Mouse (Mus musculus): Measurements from ENCODE around the gene Dock6.
A peak's percentile ranks its signal among the peaks of the same experiment; 100 is the strongest.
"Not testable (repeated sequence)": the region's sequence is repeated elsewhere in the genome, so short reads cannot be mapped to it uniquely, and the experiment has no call there.

The Dock6 gene

DNA sequence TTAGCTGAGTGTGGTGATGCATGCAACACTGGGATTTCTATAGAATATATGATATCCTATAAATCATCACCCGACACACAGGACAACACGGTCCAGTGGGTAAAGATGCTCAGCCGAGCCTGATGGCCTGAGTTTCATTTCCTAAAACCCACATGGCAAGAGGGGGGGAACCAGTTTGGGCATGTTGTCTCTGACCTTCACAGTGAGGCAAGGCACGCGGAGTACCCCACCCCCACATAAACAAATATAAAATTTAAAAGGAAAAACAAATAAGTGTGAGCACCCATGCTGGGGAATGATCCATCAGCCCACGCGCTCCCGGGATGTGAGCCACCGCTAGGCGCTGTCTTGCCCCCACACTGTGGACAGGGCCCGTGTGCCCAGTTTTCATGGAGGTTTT, 45.5 kb downstream of the Dock6 start:
- DNase-seq = no peak

DNA sequence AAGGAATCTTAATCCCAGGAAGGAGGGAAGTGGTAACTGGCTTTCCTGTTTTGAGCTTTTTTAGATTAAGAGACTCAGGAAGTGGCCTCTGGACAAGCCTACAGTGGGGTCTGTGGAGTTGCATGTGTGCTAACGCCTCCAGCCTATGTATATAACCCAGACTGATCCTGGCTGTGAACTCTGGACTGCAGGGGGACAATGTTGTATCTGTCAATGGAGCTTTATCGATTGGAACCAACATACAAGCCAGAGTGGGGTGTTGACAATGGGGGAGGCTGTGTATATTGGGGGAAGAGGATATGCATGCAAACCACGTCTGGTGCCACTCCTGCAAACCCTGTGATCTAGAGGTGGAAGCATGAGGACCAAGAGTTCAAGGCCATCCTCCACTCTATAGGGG, 46.1 kb downstream of the Dock6 start:
- no peak for DNase-seq

DNA sequence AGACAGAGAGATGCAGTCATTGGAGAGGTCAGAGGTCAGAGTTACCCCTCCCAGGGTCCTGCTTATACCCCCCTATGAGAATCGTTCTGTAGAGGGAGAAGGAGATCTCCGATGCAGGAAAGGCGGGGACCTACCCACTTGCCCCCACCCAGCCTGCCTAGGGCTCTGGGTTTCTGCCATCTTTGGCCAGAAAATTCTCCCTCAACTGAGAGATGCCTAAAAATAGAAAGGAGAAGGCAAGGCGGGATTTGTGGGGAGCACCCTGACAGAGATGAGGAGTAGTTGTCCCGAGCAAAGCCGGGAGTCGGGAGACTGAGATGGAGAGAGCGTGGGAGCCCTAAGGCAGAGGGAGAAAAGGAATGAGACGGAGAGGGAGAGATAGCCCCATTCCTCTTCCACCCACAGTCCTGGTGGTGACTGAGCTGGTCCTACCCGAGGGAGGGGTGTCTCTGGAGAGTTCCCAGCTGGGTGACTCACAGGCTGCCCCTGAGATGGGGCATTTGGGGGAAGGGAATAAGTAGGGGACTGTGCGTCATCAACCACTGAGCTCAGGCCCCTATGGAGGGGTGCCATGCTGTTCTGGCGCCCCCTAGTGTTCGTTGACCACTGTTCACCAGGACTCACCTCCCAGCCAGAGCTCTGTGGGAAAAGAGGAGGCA, 48.3 kb downstream of the Dock6 start:
- peak; percentile 91 for DNase-seq

DNA sequence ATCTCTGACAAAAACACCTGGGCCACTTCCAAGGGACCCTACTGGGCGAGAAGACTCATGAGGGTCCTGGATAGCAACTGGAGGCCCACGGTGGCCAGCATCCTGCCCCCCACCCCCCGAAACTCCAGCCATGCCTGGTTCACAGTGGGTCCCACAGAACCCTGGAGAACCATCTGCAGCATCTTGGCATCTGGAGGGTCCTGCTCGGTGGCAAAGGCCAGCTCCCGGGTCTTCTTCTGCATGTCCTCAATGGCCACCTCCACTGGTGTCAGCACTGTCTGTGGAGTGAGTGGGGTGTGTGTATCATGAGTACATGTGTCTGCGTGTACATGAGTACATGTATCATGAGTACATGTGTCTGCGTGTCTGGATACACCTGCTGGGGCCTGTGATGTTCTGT, 50.8 kb downstream of the Dock6 start:
- DNase-seq = no peak

DNA sequence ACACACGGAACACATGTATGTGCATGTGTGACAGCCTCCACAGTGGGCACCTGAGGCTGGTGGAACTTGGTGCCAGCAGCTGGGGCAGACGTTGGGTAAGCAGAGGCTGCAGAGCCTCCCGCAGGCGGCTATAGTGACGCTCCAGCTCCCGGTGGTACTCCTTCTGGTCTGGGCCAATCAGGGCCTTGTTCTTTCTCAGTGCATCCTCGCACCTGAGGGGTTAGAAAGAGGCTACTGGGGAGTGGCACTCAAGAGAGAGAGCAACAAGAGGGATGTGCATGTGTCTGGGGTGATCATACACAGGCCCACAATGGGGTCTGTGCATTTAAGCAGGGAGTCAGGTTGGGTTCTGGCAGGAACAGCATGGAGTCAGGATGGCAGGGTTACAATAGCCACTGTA, 51.3 kb downstream of the Dock6 start:
- DNase-seq = no peak

DNA sequence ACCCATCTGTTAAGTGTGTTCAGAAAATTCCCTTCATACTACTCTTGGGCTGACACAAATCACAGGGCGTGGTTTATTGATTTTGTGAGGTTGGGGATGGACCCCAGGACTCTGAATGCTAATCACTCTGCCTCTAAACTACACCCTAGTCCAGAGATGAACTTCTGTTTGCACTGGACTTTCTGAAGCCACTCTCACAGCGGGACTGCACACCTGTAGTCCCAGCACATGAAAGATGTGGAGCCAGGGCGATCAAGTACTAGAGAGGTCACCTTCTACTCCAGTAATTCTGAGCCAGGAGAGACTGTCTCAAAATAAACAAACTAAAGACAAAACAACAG, 53.5 kb downstream of the Dock6 start:
- no peak for DNase-seq

DNA sequence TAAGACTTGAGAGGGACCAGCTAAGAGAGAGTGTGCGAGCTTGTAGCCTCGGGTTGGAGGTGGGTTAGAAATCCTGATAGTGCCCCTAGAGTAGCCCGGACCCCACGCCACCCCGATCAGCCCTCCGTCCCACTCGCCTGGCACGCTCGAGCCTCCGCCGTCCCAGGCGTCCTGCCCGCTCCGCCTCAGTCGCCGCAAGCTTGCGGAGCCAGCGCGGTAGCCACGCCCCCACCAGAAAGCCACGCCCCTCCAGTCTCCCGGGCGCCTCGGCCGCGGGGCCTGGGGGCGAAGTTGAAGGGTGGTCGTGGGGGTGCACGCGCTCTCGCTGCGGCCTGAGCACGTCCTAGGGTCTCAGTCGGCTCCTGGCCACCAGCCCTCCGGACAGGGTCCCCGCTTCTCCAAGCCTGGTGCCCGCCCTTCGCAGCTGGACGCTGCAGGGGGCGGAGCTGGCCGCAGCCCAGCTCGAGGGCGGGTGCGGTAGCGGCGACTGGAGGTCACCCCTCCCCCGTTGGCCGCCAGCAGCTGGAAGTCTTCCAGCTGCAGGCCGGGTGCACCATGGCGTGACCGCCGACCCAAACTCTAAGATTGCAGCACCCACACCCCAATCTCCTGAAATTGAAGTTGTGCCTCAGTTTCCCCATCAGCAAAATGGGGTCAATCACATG, 54.0 kb downstream of the Dock6 start, which contains the start of gene Kank2:
Gene Kank2 (minus strand): TSS at position 400 of the 665 bp plus-strand sequence.
- peak; percentile 87 for DNase-seq

DNA sequence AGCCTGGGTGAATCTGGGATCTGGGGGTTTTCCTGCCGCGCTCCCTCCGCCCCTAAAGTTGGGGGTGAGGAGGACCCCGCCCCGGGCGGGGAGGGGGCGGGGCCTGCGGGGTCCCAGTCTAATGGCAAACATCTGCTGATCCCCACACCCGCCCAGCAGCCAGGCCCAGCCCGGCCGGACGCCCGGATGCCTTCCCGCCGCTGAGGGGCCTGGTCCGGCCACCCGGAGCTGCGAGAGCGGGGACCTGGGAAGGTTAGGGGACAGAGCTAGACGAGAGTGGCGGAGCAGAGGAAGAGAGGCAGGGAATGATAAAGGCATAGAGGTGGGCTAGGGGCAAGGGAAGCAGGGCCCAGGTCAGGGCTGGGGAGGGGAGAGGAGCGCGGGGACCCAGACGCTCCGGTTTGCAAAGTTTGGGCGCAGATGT, 54.5 kb downstream of the Dock6 start:
- DNase-seq = peak; percentile 64

DNA sequence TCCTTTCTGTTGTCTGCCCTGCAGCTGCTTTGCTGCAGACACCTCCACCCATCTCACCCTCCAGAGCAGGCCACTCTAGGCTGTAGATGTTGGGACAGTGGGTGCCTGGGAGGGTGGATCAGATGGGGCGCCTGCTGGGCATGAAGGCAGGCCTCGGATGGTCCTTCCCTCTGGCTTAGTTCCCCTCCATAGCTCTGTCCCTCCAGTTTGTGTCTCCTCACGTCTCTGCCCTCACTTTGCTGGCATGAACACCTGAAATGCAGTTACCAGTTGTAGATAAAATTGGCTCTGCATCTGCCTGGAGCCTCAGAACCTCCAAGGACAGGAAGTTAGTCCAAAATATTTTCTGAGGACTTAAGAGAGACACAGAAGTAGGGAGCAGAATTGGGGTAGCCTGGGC, 55.5 kb downstream of the Dock6 start:
- no peak for DNase-seq

DNA sequence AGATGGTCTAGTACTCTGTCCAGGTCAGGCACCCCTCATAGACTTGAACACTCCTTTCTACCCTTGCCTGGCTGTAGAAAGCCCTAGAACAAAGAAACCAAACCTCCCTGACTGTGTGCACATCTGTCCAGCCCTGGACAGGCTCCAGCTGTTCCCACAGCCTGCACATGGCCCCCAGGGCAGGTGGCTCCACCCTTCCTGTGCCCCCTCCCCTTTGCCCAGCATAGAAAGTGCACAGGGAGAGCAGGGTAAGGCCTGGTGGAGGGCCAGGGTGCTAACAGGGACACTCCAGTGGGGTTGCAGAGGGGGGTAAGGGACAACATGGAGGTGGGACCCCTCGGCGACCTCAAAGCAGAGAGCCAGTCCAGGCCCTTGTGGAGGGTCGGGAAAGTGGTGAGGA, 56.2 kb downstream of the Dock6 start:
- no peak for DNase-seq

DNA sequence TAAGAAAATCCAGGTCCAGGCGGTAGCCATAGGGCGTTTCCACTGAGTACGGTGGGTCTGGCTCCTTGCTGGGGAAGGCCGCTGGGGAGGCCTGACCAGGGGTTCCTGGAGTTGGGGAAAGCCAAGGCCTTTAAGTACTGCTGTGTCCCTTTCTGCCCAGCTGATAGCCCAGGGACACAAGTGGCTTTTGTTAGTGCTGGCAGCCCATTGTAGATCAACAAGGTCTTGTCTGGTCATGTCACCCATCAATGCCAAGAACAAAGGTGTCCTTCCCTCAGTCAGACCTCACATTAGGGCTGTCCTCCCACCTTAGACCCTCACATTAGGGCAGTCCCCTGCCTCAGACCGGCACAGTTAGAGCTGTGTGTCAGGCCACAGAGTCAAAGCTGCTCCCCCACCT, 56.9 kb downstream of the Dock6 start:
- DNase-seq = no peak

DNA sequence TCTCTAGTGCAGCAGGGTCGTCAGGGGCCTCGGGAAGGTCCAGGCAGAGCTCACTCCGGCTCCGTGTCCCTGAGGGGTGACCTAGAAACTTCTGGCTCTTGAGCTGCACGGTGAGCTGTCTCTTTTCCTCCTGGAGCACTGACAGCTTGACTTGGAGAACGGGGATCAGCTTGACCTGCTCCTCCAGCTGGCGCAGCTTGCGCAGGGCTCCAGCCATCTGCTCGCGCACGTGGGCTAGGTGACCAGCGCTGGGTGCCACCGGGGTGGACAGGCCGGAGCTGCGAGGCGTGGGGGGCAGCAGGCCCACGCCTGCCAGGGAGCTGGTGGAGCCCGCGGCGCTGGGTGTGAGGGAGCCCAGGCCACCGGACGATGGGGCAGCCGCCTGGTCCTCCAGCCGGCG, 57.5 kb downstream of the Dock6 start:
- no peak for DNase-seq

DNA sequence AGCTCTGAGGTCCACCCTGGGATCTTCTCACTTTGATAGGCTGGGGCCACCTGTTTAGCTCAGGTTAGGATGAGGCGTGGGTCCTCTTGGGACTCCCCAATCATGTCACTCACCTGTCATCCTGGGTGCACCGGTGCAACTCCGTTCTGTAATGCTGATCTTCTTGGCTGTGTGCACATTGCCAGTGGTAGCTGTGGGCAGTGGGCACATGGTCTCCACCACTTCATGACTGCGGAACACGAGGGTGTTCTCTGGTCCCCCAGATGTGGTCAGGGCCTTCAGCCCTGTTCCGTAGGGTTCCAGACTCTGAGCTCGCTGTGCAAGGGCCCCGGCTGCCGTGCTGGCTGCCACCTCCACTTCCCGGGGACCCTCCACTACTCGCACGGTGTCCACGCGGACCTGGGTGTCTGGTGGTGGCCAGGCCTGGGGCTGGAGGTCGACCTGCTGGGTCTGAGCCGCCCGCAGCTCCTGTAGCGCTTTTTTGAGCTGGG, 58.0 kb downstream of the Dock6 start:
- DNase-seq = no peak

DNA sequence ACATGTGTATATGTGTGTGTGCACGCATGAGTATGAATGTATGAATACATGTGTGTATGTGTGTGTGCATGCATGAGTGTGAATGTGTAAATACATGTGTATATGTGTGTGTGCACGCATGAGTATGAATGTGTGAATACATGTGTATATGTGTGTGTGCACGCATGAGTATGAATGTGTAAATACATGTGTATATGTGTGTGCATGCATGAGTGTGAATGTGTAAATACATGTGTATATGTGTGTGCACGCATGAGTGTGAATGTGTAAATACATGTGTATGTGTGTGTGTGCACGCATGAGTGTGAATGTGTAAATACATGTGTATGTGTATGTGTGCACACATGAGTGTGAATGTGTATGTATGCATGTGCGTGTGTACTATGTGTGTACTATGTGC, 58.9 kb downstream of the Dock6 start:
- DNase-seq = not testable (repeated sequence)

DNA sequence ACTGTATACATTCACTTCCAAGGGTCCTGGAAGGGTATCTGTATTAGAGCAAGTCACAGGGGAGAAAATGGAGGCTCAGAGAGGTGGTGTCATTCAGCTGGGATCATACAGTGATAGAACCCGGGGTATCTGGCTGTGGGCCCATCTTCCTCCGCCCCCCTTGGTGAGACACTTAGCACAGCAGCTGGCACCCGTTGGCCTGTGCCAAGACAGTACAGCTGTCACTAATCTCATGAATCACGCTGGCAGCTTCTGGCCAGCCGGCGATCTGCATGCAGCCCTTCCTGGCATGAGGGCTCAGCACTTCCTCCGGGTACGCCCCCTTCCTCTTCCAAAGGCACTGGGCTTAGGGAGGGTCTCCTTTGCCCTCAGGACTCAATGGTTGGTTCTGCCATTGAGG, 59.8 kb downstream of the Dock6 start:
- DNase-seq = peak; percentile 65

DNA sequence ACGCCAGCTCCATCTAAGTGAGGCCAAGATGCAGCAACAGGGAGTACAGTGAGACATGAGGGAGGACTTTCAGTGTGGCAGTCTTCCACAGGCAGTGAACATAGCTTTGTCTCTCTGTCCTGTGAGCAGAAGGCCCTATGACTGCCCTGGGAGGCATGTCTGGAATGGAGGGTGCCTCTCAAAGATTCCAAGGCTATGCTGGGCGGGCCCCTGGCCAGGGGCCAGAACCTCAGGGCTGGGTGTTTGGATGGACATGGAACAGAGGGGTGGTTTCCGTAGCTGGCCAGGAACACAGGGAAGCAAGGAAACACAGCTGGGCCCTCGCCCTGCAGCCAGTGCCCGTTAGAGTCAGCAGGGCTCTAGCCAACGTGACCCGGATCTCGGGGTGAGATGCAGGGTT, 60.6 kb downstream of the Dock6 start:
- no peak for DNase-seq

DNA sequence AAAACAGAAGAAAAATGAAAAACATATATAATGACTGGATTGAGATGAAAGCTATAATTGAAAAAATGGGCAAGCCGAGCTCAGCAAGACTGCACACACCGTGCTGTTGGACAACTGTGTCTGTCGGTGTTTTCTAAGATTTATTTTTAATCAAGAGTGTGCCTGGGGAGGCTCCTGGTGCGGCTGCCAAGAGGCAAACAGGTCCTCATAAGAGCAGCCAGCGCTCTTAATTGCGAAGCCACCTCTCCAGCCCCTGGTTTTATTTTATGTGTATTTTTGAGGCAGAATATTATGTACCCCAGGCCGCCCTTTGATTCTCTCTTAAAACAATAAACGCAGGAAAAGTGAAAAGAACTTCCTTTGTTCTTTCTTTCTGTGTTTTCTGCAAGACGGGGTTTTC, 64.2 kb downstream of the Dock6 start:
- DNase-seq = no peak

DNA sequence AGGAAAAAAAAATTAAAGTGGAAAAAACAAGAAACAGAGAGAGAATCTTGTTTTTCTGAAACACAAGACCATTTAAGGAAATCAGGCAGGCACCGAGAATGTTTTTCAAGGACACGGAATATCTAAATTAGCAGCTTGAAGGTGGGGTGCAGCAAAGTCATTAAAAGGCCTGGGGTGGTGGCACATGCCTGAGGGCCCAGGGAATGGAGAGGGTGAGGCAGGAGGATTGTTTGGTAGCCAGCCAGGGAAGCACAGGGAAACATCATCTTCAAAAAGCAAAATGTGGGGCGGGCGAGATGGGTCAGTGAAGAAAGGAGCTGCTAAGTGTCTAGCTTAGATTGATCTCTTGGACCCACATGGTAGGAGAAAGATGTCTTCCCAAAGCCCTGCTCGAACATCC, 64.8 kb downstream of the Dock6 start:
- DNase-seq = no peak

DNA sequence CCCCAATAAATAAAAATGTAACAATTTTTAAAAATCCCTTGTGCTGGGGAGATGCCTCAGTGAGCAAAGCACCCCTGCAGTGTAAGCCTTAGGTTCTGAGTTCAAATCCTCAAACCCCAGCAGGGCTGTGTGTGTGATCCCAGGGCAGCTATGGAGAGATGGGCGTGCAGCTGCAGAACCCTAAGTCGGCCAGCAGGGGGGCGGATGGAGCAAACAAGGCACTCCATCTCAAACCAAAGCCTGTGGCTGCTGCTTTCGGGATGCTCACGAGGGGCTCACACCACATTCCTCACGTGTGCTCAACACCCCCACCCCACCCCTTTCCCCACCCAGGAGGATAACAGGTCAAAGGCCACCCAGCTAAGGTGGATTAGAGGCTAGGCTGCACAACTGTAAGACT, 65.5 kb downstream of the Dock6 start:
- peak; percentile 78 for DNase-seq

DNA sequence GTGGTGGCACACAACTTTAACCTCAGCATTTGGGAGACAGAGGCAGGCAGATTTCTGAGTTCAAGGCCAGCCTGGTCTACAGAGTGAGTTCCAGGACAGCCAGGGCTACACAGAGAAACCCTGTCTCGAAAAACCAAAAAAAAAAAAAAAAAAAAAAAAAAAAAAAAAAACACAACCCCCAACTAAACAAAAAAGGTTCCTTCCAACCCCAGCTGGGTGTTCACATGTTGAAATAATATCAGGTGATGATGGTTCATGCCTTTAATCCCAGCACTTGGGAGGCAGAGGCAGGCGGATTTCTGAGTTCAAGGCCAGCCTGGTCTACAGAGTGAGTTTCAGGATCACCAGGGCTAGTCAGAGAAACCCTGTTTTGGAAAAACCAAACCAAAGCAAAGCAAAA, 66.1 kb downstream of the Dock6 start:
- DNase-seq = not testable (repeated sequence)

DNA sequence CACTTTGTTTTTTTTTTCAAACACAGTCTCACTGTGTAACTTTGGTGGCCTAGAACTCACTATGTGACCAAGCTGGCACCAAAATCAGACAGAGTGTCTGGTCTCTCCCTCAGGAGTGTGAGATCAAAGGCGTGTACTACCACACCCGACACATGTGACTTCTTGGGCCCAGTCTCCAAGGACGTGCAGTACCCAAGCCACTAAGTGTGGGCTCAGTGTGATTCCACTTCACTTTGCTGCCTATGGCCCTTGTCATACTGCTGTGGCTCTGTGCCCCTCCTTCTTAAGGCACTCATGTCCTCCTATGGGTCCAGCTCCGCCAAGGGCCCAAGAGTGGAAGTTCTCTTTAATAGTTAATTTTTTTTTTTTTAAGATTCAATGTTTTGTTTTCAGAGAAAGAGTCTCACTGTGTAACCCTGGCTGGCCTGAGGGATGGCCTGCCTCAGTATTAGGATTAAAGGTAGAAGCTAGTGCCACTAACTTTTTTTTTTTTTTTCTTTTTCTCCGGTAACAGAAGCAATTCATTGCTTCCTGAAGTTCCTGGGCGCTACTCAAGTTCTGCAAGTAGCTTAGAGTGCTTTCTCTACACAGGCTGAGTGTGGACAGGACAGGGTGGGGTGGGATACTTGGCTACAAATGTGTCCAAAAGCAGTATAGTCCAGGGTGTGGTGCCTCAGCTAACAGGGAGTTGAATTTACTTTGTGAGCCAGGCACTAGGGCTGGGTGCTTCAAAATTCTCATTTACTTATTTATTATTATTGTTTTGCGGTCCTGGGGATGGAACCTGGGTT, 67.7 kb downstream of the Dock6 start:
- no peak for DNase-seq

DNA sequence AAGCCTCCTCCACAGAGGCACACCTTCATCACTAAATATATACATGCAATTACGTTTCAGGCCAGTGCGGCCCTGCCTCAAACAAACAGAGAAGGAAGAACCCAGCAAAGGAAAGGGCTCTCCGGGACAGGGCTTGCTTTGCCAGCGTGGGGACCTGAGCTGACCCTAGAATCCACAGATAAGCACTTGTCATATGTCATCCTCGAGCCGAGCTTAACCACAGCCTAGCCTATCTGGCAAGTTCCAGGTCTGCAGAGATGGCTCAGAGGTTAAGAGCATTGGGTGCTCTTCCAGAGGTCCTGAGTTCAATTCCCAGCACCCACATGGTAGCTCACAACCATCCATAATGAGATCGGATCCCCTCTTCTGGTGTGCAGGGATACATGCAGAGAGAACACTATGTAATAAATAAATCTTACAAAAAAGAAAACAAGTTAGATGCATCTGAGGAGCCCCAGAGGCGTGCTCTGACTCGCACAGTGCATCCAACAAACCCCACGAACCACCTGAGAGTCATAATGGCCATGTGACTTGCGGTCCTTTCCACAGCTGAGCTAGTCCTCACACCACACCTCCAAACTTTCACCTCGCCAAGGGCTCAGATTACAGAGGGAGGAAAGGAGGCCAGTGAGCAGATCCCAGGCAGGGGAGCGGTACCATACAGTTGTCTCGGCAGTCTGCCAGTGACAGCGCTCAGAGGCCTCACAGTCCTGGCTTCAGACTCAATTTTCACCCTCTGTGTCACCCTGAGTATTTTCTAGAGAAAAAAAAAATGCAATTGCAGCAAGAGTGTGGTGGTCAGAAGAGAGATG, 70.6 kb downstream of the Dock6 start:
- no peak for DNase-seq

DNA sequence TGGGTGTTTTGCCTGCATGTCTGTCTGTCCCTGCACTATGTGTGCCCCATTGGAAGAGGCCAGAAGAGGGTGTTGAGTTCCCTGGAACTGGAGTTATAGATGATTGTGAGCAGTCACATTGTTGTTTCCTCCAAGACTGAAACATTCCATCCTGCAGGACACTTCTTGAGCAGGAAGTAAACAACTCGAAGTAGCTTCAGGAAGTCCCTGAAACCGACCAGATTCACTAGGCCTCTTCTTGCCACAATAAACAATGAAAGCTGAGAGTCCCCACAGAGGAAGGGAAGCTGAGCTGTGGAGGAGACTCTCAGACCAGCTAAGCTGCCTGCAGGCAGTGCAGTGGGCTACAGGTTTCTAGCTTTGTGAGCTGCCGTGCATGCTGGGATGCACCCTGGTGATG, 74.7 kb downstream of the Dock6 start:
- DNase-seq = no peak

Measured in retina, postnatal 1 day (tissue).